Mouse (Mus musculus): Measurements from ENCODE around the gene Zc2hc1b. TPM values are rescaled to one million over a fixed set of nuclear protein-coding genes. Genes with fewer than 3 reads are reported as not detected.

The Zc2hc1b gene
- polyA plus RNA-seq, 1 experiment, result not detected

DNA sequence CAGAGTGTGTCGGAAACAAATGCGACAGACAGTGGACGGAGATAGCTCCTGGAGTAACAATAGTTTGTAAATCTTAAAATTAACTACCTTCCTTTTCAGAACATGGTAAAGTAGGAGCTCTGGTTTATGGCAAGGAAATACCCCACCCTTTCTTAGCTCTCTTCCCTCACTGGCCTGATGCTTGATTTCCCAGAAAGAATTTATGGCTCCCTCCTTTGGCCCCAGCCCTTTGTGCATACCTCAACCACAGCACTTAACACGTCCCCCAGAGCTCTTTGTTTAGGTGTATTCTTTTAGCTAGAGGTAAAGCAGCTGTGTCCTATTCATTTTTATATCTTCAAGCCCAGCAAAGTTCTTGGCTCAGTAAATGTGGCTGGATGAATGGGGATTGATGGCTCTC is 69.0 kb downstream of the Zc2hc1b start:
- WGBS, result 72% methylated on average over 4 of the region's 4 CpGs
- no peaks in the 10 kb centered on the region for H3K4me1 ChIP-seq (ENCODE audit: control insufficient read depth, insufficient read depth, low read length)
- H3K4me3 ChIP-seq (replicated peaks; ENCODE audit: insufficient read depth, low read depth, low read length), result no peak overlapping the region
- no peak overlapping the region for H3K27ac ChIP-seq (ENCODE audit: insufficient read depth, low read length)
- TF ChIP-seq POLR2A (IDR thresholded peaks at IDR 0.05; ENCODE audit: borderline replicate concordance, insufficient read depth, low read length), result no peak
- no peak for TF ChIP-seq CTCF (IDR thresholded peaks at IDR 0.05; ENCODE audit: borderline replicate concordance, insufficient read depth, low read depth, low read length)
- H3K27me3 ChIP-seq (ENCODE audit: control insufficient read depth, insufficient read depth, low read length), result no peaks in the 10 kb centered on the region
- DNase-seq, result no peak

DNA sequence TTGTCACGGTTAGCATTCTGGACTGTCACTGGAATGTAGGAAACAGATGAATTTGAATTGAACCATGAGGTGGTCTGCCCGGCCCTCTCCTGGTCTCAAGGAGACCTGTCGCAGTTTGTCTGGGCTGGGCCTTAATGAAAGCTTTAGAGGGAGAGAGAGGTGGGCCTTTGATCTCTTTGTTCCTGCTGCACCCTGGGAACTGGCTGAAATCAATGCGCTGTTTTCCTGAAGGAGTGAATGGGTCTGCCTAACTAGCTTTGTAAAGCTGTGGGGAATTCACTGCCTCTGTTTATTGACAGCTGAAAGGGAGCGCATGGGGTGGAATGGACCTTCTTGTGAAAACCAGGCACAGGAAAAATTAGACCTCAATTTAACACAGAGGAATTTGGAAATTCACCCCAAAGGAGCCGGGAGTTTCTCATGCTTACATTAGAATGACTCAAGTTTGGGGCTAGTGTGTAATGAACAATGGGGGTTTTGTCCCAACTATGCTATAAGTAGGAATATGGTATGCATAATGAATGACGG is 69.7 kb downstream of the Zc2hc1b start:
- no peak overlapping the region for H3K4me3 ChIP-seq (replicated peaks; ENCODE audit: insufficient read depth, low read depth, low read length)
- 55% methylated on average over 7 of the region's 7 CpGs for WGBS
- H3K4me1 ChIP-seq (ENCODE audit: control insufficient read depth, insufficient read depth, low read length), result no peaks in the 10 kb centered on the region
- H3K27me3 ChIP-seq (ENCODE audit: control insufficient read depth, insufficient read depth, low read length), result no peaks in the 10 kb centered on the region
- H3K27ac ChIP-seq (ENCODE audit: insufficient read depth, low read length), result no peak overlapping the region
- no peak for TF ChIP-seq POLR2A (IDR thresholded peaks at IDR 0.05; ENCODE audit: borderline replicate concordance, insufficient read depth, low read length)
- no peak for TF ChIP-seq CTCF (IDR thresholded peaks at IDR 0.05; ENCODE audit: borderline replicate concordance, insufficient read depth, low read depth, low read length)
- DNase-seq, result no peak

DNA sequence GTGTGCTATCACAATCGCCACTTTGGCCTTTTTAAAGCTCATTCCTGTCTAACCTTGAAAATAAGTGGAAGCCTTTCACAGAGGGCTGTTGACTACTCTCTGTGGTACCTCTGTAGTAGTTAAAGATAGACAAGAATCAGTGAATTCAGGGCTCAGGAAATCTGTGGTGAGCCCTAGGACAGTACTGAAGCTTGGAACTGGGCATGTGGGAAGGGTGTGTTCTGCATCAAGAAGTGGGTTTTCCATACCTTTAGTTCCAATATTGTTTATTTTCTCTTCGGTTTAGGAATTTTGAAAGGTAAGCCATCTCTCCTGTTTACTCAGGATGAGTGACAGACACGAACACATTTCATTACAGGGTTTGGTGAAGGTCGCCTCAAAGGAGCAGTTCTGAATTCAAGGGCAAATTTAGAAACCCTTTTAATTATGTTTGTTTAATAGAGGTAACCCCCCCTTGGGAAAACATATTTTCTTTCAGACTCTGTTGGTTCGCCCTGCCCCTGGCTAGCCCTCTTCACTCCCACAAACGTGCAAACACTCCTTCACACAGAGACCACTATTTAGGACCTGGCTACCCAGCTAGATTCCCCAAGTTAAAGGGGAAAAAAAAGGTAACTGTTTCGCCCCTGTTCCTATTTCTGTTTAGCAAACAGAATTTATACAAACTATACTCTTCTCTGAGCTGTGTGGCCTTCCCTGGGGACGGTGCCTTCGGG is 70.8 kb downstream of the Zc2hc1b start:
- Histone ChIP-seq H3K27me3 (ENCODE audit: control insufficient read depth, insufficient read depth, low read length) (no peaks in the 10 kb centered on the region), H3K27ac (ENCODE audit: insufficient read depth, low read length) (no peak overlapping the region), H3K4me3 (replicated peaks; ENCODE audit: insufficient read depth, low read depth, low read length) (no peak overlapping the region), H3K4me1 (ENCODE audit: control insufficient read depth, insufficient read depth, low read length) (no peaks in the 10 kb centered on the region)
- TF ChIP-seq POLR2A (IDR thresholded peaks at IDR 0.05; ENCODE audit: borderline replicate concordance, insufficient read depth, low read length) (no peak), CTCF (IDR thresholded peaks at IDR 0.05; ENCODE audit: borderline replicate concordance, insufficient read depth, low read depth, low read length) (no peak)
- 80% methylated on average over 9 of the region's 9 CpGs for WGBS
- DNase-seq, result no peak

DNA sequence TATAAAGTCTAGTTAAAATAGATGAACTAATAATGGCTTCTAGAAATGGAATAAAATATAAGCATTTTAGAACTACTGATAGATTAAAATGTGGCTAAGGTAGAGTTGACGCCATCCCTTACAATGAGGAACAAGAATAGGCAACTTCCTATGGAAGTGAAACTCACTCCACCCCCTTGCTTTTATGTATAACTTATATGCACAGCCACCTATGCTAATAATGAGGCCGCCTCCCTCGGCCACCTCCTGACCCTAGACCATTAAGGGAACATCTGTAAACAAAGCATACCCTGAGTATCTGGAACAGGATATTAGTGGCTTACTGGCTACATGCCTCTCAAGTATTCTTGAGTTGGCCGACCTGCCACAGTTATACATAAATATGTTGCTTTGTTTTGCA is 74.0 kb downstream of the Zc2hc1b start:
- H3K27ac ChIP-seq (ENCODE audit: insufficient read depth, low read length), result no peak overlapping the region
- TF ChIP-seq POLR2A (IDR thresholded peaks at IDR 0.05; ENCODE audit: borderline replicate concordance, insufficient read depth, low read length), result no peak
- no peak for TF ChIP-seq CTCF (IDR thresholded peaks at IDR 0.05; ENCODE audit: borderline replicate concordance, insufficient read depth, low read depth, low read length)
- H3K4me3 ChIP-seq (replicated peaks; ENCODE audit: insufficient read depth, low read depth, low read length), result no peak overlapping the region
- no peak for DNase-seq
- no peaks in the 10 kb centered on the region for H3K4me1 ChIP-seq (ENCODE audit: control insufficient read depth, insufficient read depth, low read length)
- WGBS, result 87% methylated on average over 4 of the region's 4 CpGs
- no peaks in the 10 kb centered on the region for H3K27me3 ChIP-seq (ENCODE audit: control insufficient read depth, insufficient read depth, low read length)

DNA sequence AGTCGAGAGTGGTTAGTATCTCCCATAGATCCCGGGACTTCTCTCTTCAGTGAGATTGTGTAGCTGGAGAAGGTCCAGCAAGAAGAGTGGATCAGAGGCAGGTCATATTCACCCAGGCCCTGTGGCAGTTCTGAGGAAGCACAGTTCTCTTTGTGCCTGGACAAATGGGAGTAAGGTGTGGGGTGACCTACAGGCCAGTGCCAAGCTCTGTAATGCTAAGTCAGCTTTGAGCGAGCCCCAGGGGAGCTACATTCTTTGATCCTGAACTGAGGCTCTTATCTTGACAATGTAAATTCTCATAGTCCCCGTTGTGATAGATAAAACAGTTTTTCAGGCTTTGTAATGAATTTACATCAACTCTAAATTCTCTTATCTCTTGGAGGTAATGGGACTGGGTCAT is 75.5 kb downstream of the Zc2hc1b start:
- Histone ChIP-seq H3K4me1 (ENCODE audit: control insufficient read depth, insufficient read depth, low read length) (no peaks in the 10 kb centered on the region), H3K27me3 (ENCODE audit: control insufficient read depth, insufficient read depth, low read length) (no peaks in the 10 kb centered on the region), H3K4me3 (replicated peaks; ENCODE audit: insufficient read depth, low read depth, low read length) (no peak overlapping the region), H3K27ac (ENCODE audit: insufficient read depth, low read length) (no peak overlapping the region)
- DNase-seq, result no peak
- 69% methylated on average over 4 of the region's 4 CpGs for WGBS
- TF ChIP-seq CTCF (IDR thresholded peaks at IDR 0.05; ENCODE audit: borderline replicate concordance, insufficient read depth, low read depth, low read length) (no peak), POLR2A (IDR thresholded peaks at IDR 0.05; ENCODE audit: borderline replicate concordance, insufficient read depth, low read length) (no peak)

DNA sequence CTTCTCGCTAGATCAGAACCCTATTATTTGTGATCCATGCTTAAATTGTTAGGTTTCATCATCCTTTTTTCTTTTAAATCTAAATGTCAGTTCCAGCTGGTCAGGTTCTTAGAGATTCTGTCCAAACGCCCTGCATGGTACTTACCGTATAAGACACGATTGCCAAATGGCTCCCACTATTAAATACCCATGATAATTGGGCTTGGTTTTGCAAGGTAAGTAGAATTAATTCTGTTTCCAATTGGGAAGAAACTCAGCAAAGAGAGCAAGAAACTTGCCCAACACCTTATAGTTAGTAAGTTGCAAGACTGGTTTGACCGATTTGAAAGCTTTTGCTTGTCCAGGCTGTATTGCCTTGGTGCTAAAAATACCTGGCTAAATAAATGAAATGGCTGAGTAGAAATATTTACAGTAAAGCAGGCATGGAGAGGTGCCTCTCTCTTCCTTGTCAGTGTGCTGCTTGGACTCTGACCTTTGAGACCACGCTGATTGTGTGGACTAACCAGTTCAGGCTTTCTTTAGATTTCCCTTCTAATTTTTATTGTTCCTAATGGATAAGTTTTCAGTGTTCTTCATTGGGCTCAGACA is 77.7 kb downstream of the Zc2hc1b start:
- Histone ChIP-seq H3K4me3 (replicated peaks; ENCODE audit: insufficient read depth, low read depth, low read length) (no peak overlapping the region), H3K27ac (ENCODE audit: insufficient read depth, low read length) (no peak overlapping the region), H3K4me1 (ENCODE audit: control insufficient read depth, insufficient read depth, low read length) (no peaks in the 10 kb centered on the region), H3K27me3 (ENCODE audit: control insufficient read depth, insufficient read depth, low read length) (no peaks in the 10 kb centered on the region)
- TF ChIP-seq CTCF (IDR thresholded peaks at IDR 0.05; ENCODE audit: borderline replicate concordance, insufficient read depth, low read depth, low read length) (no peak), POLR2A (IDR thresholded peaks at IDR 0.05; ENCODE audit: borderline replicate concordance, insufficient read depth, low read length) (no peak)
- no peak for DNase-seq
- 77% methylated on average over 6 of the region's 6 CpGs for WGBS

Other genes starting within 250 kb of the Zc2hc1b start
- gene Stx11, start 213.7 kb downstream of the Zc2hc1b start, polyA plus RNA-seq (2012; rRNA removed), result 0.10 and 0.11 TPM in 2 replicates
- gene Sf3b5, start 172.7 kb downstream of the Zc2hc1b start, polyA plus RNA-seq (2012; rRNA removed), result 19.1 and 21.2 TPM in 2 replicates
- gene Plagl1, start 117.5 kb downstream of the Zc2hc1b start, polyA plus RNA-seq (2012; rRNA removed), result 12.7 and 13.6 TPM in 2 replicates
- 23.5 and 25.8 TPM in 2 replicates for gene Ltv1, start 15.1 kb upstream of the Zc2hc1b start, polyA plus RNA-seq (2012; rRNA removed)